Mouse (Mus musculus) heart, postnatal 0 days (tissue): ENCODE results near the gene Sdf2. TPM values are rescaled to one million over a fixed set of nuclear protein-coding genes. Genes with fewer than 3 reads are reported as not detected.
A peak's percentile ranks its signal among the peaks of the same experiment; 100 is the strongest.

ENCODE experiments used
- ATAC-seq: fragments of 200-750 bp; cut with Nextera tagmentation; 2 replicates; pipeline ENCODE4 v1.8.0; 2017; ENCODE audit warnings: low read depth, moderate number of reproducible peaks, moderate library complexity; ENCODE audit not compliant: insufficient read depth
- DNase-seq: peaks from one replicate; pipeline ENCODE4 v3.0.0-alpha.2; 2016; ENCODE audit warnings: low spot score
- H3K27ac ChIP-seq: fragments of 300-500 bp; sonication (generic); 2 replicates; pipeline ENCODE4 v1.5.1; 2014; ENCODE audit warnings: low read depth, mild to moderate bottlenecking
- H3K27me3 ChIP-seq: fragments of 300-500 bp; sonication (generic); 2 replicates; pipeline ENCODE4 v1.6.1; 2014; ENCODE audit warnings: low read length, mixed read lengths; ENCODE audit not compliant: control insufficient read depth, insufficient read depth
- H3K36me3 ChIP-seq: fragments of 300-500 bp; sonication (generic); replicated peaks from 2 replicates; pipeline ENCODE4 v1.6.1; 2014; ENCODE audit warnings: low read length, mixed read lengths; ENCODE audit not compliant: control insufficient read depth, insufficient read depth
- H3K4me1 ChIP-seq: fragments of 300-500 bp; sonication (generic); 2 replicates; pipeline ENCODE4 v1.6.1; 2014; ENCODE audit warnings: antibody characterized with exemption; ENCODE audit not compliant: control insufficient read depth, insufficient read depth
- H3K4me2 ChIP-seq: fragments of 300-500 bp; sonication (generic); 2 replicates; pipeline ENCODE4 v1.6.1; 2014; ENCODE audit warnings: low read depth, mild to moderate bottlenecking, low read length, moderate library complexity
- H3K4me3 ChIP-seq: fragments of 300-500 bp; sonication (generic); 2 replicates; pipeline ENCODE4 v1.5.1; 2014; ENCODE audit warnings: low read depth, low read length
- H3K9ac ChIP-seq: fragments of 300-500 bp; sonication (generic); replicated peaks from 2 replicates; pipeline ENCODE4 v1.6.1; 2014; ENCODE audit warnings: low read depth, low read length, mixed read lengths
- H3K9me3 ChIP-seq: fragments of 300-500 bp; sonication (generic); replicated peaks from 2 replicates; pipeline ENCODE4 v1.6.1; 2016; ENCODE audit warnings: low read length; ENCODE audit not compliant: control insufficient read depth
- CTCF ChIP-seq: IDR thresholded peaks from 2 replicates; pipeline ENCODE4 v1.5.1; 2016; ENCODE audit warnings: antibody characterized with exemption, control low read depth, low read depth
- EP300 ChIP-seq: IDR thresholded peaks from 2 replicates; pipeline ENCODE4 v1.6.1; 2016; ENCODE audit warnings: antibody characterized with exemption, low read depth
- WGBS: fragments of 180-500 bp; shearing (Covaris S2); extraction: QIAGEN DNeasy Blood & Tissue Kit; methylation state at CpG from one replicate; pipeline ENCODE4 v1.1.7; 2014; 5-methylcytosine and 5-hydroxymethylcytosine counted together
- polyA plus RNA-seq: library from polyadenylated mRNA; unstranded; fragments of >200 nt; fragmentation: Nextera tagmentation; extraction: Ambion mirVana; gene quantifications from 2 replicates; pipeline ENCODE4 v1.2.1, GENCODE M21; 2015
- total RNA-seq: library from RNA; depleted of rRNA; stranded (reverse); fragments of >200 nt; gene quantifications from 2 replicates; pipeline ENCODE4 v1.2.3, GENCODE M21; 2014; ENCODE audit warnings: low replicate concordance; rRNA removed

The Sdf2 gene
- 62.5 and 101 TPM in 2 replicates for total RNA-seq
- 58.9 and 64.3 TPM in 2 replicates for polyA plus RNA-seq

DNA sequence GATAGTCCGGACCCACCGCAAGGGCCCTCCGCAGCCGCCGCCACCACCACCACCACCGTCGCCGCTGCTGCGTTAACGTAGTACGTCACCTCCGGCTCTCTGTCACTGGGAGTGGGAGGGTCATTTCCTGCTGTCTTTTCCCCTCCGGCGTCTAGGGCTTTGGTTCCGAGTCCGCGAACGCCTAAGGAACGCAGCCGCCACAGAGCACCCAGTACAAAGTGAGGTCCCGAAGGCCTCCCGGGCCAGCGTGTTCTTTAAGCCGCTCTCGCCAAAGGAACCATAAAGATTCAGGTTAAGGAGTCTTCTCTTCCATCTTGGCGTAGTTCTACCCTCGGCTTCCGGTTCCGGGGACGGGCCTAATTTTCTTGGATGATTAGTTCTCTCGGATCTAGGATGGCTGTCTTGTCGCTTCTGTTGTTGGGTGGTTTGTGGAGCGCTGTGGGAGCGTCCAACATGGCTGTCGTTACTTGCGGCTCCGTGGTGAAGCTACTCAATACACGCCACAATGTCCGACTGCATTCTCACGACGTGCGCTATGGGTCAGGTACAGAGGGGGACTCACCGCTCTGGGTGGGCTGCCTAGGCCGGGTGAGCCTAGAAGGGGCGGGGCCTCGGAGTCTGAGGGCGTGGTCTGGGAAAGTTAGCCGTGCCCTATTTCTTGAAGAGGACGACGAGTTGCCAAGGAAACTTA, at the start of gene Sdf2, which contains the start of gene Supt6:
Gene Sdf2, plus strand, starts transcription at position 120 of the 691 bp plus-strand sequence.
Gene Supt6, minus strand, starts transcription at position 361 of the 691 bp plus-strand sequence.
- DNase-seq, result peak; percentile 92
- H3K4me1 ChIP-seq, result peaks cover 17% of the 10 kb centered on the region
- under 1% methylated on average over 50 of the region's 50 CpGs for WGBS
- peaks cover 8% of the 10 kb centered on the region for H3K36me3 ChIP-seq
- H3K9ac ChIP-seq, result peak within 1 kb of the TSS; percentile 93
- peak; percentile 94 for ATAC-seq
- TF ChIP-seq EP300 (peak; percentile 85; the same call in 1 of the 2 replicates), CTCF (no peak)
- H3K9me3 ChIP-seq, result no peaks in the 10 kb centered on the region
- H3K4me2 ChIP-seq, result peak within 1 kb of the TSS; percentile 89
- H3K27ac ChIP-seq, result peak within 1 kb of the TSS; percentile 98
- H3K27me3 ChIP-seq, result no peaks in the 10 kb centered on the region
- H3K4me3 ChIP-seq, result peak within 1 kb of the TSS; percentile 84

GRCm38 (mm10) chr11:78202372-78202771, 43.2 kb upstream of the Sdf2 start:
- Histone ChIP-seq H3K27ac (no peak overlapping the region), H3K27me3 (no peaks in the 10 kb centered on the region), H3K4me1 (no peaks in the 10 kb centered on the region), H3K4me2 (no peak overlapping the region), H3K4me3 (no peak overlapping the region), H3K36me3 (peaks cover 28% of the 10 kb centered on the region), H3K9ac (no peak overlapping the region), H3K9me3 (no peaks in the 10 kb centered on the region)
- no peak for ATAC-seq
- WGBS, result 91% methylated on average over 3 of the region's 3 CpGs
- TF ChIP-seq EP300, result no peak
- TF ChIP-seq CTCF, result no peak
- no peak for DNase-seq

DNA sequence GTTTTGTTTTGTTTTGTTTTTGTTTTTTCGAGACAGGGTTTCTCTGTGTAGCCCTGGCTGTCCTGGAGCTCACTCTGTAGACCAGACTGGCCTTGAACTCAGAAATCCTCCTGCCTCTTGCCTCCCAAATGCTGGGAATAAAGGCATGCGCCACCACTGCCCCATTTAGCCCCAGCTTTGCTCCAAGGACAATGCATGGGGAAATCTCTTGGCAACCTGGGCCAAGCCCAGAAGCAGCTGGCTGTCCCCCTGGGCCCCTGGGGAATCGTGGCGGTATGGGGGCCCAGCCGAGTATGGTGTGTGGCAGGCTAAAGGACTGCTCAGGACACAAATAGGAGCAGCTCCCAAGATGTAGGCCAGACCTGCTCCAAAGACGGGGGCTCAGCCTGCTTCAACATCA, 41.3 kb upstream of the Sdf2 start:
- Histone ChIP-seq H3K27ac (no peak overlapping the region), H3K36me3 (peaks cover 47% of the 10 kb centered on the region), H3K9ac (no peak overlapping the region), H3K27me3 (no peaks in the 10 kb centered on the region), H3K9me3 (no peaks in the 10 kb centered on the region), H3K4me1 (no peaks in the 10 kb centered on the region), H3K4me2 (no peak overlapping the region), H3K4me3 (no peak overlapping the region)
- WGBS, result 66% methylated on average over 6 of the region's 6 CpGs
- ATAC-seq, result no peak
- TF ChIP-seq CTCF, result no peak
- TF ChIP-seq EP300, result no peak
- no peak for DNase-seq

GRCm38 (mm10) chr11:78205361-78206206, 40.0 kb upstream of the Sdf2 start:
- Histone ChIP-seq H3K4me2 (no peak overlapping the region), H3K36me3 (peaks cover 60% of the 10 kb centered on the region), H3K4me3 (no peak overlapping the region), H3K4me1 (no peaks in the 10 kb centered on the region), H3K27ac (no peak overlapping the region), H3K9ac (no peak overlapping the region), H3K9me3 (no peaks in the 10 kb centered on the region), H3K27me3 (no peaks in the 10 kb centered on the region)
- DNase-seq, result no peak
- 83% methylated on average over 13 of the region's 13 CpGs for WGBS
- no peak for ATAC-seq
- no peak for TF ChIP-seq CTCF
- TF ChIP-seq EP300, result no peak

- Histone ChIP-seq H3K36me3 (peaks cover 74% of the 10 kb centered on the region), H3K9ac (no peak overlapping the region), H3K27ac (no peak overlapping the region), H3K9me3 (no peaks in the 10 kb centered on the region), H3K4me2 (no peak overlapping the region), H3K4me1 (no peaks in the 10 kb centered on the region), H3K4me3 (no peak overlapping the region), H3K27me3 (no peaks in the 10 kb centered on the region)
- WGBS, result 89% methylated on average over 7 of the region's 7 CpGs
- TF ChIP-seq CTCF, result no peak
- ATAC-seq (no peak), DNase-seq (no peak)
These were observed 38.4 kb upstream of the Sdf2 start for GRCm38 (mm10) chr11:78207190-78207589.
